Mouse (Mus musculus) CD8-positive naive resting alpha-beta T cell, adult 2 months (primary cell): ENCODE data around the gene 2310033P09Rik.
"Not testable (repeated sequence)": the region's sequence is repeated elsewhere in the genome, so short reads cannot be mapped to it uniquely, and the experiment has no call there.

Experiments
- DNase-seq, 2 experiments: peaks; one replicate each; pipeline ENCODE4 v3.0.0; 2022; ENCODE audit warnings: low read depth in 2 of 2, low spot score in 2 of 2

Gene 2310033P09Rik

DNA sequence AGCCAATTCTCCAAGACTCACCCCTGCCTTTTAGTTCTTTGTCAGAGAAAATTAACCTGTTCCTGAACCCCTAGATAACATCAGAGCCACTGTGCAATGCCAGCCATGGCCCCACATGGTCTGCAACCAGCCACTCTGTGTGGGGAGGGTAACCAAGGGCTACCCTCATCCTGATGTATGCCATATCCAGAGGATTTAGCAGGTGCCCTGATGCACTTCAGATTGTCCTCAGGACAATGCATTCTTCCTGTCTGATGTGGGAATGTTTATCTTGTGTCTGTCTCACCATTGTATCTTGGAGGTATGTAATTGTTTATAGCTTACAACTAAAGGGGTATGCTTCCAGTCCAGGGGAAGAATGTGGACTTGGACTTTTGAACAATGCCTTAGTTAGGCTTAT lies 11.9 kb upstream of the 2310033P09Rik start:
- DNase-seq = no peak

DNA sequence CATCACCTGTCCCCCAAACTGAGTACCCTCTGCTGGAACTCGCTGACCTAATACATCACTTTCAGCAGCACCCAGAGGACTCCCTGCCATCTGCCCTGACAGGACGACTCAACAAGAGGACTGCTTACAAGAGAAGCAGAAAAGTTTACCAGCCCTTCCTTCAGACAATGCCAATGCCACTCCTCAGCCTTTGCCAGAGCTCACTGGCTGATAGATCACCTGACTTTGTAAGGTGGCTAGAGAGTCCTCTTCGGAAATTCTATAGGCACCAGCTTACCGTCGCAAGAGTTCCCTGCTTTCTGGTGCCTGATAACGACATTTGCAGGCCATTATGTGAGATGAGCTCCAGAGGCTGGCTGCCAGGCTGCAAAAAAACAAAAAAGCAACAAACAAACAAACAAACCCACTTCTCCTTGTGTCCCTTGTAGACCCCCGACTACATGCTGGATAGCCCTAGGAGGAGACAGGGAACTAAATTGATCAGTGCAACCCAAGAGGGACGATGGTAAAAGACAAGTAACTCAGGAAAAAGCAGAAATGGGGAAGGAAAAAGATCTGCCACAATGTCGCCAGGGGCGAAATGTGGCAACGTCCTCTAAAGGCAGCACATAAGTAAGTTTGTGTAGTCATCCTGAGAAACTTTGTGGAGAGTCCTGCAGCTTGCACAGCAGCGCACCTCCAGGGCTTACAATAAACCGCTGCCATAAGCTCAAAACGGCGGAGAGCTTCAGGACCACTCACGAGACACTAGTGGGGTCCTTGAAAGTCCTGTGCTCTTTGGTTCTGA lies 6.7 kb upstream of the 2310033P09Rik start:
- DNase-seq = no peak

DNA sequence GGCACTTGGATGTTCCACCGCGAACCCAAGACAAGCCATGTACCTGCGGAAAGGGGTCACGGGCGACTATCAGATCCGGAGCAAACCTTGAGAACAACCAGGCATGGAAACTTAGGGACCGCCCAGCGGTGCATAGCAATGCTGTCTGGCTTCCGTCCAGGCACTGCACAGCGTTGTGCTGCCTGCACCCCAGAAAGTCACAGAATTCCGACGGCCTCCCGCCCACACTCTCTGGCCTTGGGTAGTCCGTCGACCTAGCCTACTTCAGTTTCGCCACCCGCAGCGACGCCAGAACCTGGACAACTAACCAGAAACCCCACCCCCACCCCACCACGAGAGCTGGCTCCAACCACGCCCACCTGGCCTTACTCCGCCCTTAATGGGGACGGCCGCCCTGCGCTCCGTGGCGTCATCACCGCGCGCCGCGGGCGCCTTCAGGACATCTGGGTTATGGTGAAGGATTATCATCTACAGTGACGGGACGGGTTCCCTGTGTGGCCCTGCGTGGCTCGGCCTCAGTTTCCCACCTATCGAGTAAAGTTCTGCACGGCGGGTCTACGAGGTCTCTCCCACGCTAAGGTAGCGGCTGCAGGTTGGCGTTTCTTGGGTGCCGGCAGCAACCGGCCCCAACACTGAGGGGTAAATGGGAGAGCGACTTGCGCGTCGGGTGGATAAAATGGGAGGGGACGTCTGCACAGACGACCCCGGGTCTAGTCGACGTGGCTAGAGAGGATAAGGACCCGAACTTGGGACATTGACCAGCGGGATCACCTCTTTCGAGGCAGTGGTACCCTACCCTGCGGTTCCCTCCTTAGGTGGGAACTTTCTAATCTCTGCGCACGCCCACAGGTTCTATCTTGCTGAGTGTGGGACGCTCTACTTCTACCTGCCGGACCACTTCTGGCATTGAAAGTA lies 5.8 kb upstream of the 2310033P09Rik start, which contains the start of gene Mrpl55:
Gene Mrpl55, plus strand, starts transcription at position 406 of the 915 bp plus-strand sequence.
- peak; percentile 81 to 91 for DNase-seq

GRCm38 (mm10) chr11:59209003-59209441 lies 901 bp downstream of the 2310033P09Rik start:
- DNase-seq = peak in 1 of 2 experiments; percentile 31

DNA sequence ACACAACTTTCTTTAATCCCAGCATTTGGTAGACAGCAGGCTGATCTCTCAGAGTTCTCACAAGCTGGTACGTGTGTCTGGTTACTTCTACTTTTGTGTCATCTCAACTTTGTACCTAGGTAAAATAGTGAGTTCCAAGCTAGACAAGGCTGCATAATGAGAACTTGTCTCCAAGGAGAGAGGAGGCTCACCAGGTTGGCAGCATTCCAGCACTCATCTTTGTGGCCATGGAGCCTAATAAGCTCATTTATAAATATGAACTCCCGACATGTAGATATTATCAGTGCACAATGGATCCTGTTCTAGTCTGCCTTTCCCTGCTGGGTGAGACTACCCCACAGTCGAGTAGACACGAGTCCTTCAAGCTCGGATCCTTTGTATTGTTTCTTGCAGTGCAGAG lies 1.5 kb downstream of the 2310033P09Rik start:
- DNase-seq = no peak

GRCm38 (mm10) chr11:59210020-59210419 lies 1.9 kb downstream of the 2310033P09Rik start:
- DNase-seq = no peak

GRCm38 (mm10) chr11:59211561-59211960 lies 3.4 kb downstream of the 2310033P09Rik start:
- DNase-seq = not testable (repeated sequence)

- peak; percentile 71 to 80 for DNase-seq
Measured at GRCm38 (mm10) chr11:59212320-59212719, 4.2 kb downstream of the 2310033P09Rik start.

DNA sequence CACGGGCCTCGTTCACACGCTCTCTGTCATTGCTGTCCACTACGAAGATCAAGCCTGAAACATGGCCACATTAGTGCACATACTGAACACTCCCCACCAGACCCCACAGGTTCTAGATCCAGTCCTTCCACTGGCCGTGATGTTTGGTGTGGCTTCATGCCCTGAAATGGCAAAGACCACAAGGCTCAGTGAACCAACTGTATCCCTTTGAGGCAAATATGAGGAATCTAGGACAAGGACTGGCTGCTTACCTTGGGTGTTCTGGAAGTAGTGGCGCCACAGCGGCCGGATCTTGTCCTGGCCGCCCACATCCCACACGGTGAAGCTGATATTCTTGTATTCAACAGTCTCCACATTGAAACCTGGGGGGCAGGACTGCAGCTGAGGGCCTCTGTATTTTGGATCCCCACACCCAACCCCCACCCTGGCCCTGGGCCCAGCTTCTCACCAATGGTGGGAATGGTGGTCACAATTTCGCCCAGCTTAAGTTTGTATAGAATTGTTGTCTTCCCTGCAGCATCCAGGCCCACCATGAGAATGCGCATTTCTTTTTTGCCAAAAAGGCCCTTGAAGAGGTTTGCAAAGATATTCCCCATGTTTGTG lies 4.9 kb downstream of the 2310033P09Rik start:
- DNase-seq = no peak

DNA sequence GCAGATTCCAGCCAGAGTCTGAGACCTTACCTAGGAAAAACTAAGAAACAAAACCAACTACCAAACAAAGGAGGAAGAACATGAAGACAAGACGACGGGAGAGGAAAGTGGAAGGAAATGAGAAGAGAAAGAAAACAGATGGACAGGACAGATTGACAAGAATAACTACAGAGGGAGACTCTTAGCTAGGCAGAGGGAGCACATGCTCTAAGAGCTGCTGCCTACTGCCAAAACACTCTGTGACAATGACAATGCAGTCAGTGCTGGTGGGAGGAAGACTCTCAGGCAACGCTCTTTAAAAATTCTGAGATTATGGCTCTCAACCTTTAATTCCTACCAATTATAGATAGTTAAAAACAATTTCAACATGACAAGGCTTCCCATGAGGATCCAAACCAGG lies 8.8 kb downstream of the 2310033P09Rik start:
- DNase-seq = no peak

DNA sequence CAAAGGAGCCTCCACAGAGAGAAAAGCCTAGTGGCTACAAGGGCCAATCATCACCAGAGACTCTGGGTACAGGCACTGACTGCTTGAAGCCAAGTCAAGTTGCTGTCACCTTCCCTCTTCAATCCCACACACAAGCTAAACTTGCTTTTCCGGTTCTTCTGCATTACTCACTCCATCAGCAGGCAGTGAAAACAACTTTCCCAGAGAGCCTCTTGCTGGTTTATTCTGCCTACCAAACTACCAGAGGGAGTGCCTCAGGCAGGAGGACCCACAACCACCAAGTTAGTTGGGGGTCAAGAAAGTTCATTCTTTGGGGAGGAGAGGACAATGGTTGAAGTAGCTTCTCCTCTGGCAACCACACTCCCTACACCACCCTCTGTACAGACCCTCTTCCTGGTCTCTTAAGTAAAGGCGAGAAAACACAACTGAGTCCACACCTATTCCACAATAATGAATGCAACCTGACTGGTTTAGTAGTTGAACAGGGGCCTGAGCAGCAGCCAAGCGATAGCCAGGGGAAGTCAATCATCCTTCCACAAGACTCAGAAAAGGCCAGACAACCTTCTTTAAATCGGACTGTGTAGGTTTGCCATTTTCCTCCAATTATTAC lies 10.4 kb downstream of the 2310033P09Rik start:
- DNase-seq = no peak

DNA sequence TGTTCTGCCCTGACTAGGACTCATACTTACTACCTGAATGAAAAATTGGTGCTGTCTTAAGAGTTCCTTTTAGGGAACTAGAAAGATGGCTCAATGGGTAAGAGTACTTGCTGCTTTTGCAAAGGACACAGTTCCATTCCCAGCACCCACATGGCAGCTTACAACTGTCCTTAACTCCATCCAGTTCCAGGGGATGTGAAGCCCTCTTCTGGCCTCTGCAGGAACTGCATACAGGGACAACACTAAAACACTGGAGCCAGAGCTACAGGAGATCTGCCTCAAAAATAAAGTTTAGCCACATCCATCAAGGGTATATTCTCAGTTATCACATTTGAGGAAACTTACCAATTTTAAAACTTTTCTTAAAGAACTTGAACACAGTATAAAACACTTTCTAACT lies 10.9 kb downstream of the 2310033P09Rik start:
- peak; percentile 39 to 58 for DNase-seq

- no peak for DNase-seq
Measured at GRCm38 (mm10) chr11:59221604-59222003, 13.5 kb downstream of the 2310033P09Rik start.

- DNase-seq = no peak
Measured at GRCm38 (mm10) chr11:59222306-59222705, 14.2 kb downstream of the 2310033P09Rik start.

DNA sequence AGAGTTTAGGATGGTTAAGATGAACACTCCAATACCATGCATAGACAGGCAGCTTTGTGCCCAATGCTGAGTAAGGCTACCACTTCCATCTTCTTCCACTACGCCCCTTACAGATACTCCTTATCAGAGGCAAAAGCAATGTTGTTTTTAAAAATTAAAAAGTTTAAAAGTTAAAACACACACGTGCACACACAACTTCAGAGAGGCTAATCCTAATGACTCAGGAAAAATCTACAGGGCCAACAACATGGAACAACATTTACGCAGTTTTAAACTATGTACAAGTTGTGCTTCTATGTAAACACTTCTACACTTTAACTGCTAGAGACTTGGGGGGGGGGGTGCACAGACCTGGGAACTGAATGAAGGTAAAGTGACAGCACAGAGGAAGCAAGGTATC lies 15.9 kb downstream of the 2310033P09Rik start:
- no peak for DNase-seq

GRCm38 (mm10) chr11:59224470-59224869 lies 16.3 kb downstream of the 2310033P09Rik start:
- no peak for DNase-seq

- no peak for DNase-seq
Measured at GRCm38 (mm10) chr11:59225167-59225566, 17.0 kb downstream of the 2310033P09Rik start.

DNA sequence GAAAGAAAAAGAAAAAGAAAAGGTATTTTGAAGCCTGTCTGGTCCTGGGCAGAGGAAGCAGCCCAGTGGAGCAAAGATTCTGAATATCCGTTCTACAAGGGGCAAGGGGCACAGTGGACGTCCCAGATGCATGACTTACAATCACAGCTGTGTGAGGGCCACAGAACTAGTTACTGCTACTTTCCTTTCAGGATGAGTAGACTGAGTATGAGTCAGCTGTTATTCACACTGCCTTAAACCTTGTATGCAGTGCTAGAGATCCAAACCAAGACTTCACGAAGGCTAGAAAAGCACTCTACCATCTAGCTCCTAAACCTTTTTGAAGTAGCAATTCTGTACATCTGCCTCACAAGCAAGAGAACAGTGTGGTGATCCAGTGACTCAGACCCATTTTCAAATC lies 18.1 kb downstream of the 2310033P09Rik start:
- no peak for DNase-seq

- no peak for DNase-seq
Measured at GRCm38 (mm10) chr11:59226787-59227603, 18.9 kb downstream of the 2310033P09Rik start.

- DNase-seq = peak in 1 of 2 experiments; percentile 15
Measured at GRCm38 (mm10) chr11:59227604-59228121, 19.5 kb downstream of the 2310033P09Rik start.
